Mouse (Mus musculus) liver, embryonic 11.5 days (tissue): ENCODE data around the gene Smim1. TPM values are rescaled to one million over a fixed set of nuclear protein-coding genes. Genes with fewer than 3 reads are reported as not detected.

Experiments
- ATAC-seq: fragments of 200-750 bp; cut with Nextera tagmentation; replicated peaks from 2 replicates; pipeline ENCODE4 v1.8.0; 2017; ENCODE audit warnings: moderate number of reproducible peaks, mild to moderate bottlenecking, moderate TSS enrichment, moderate library complexity; ENCODE audit not compliant: low FRiP score
- DNase-seq: peaks from one replicate; pipeline ENCODE4 v3.0.0-alpha.2; 2017; ENCODE audit warnings: low spot score
- H3K27ac ChIP-seq: fragments of 300-500 bp; sonication (generic); 2 replicates; pipeline ENCODE4 v1.5.1; 2014; ENCODE audit warnings: mild to moderate bottlenecking, low read depth, low read length, control low read depth
- H3K27me3 ChIP-seq: fragments of 300-500 bp; sonication (generic); replicated peaks from 2 replicates; pipeline ENCODE4 v1.6.1; 2014; ENCODE audit warnings: low read length, mixed read lengths; ENCODE audit not compliant: control insufficient read depth, insufficient read depth
- H3K36me3 ChIP-seq: fragments of 300-500 bp; sonication (generic); 2 replicates; pipeline ENCODE4 v1.6.1; 2014; ENCODE audit warnings: mild to moderate bottlenecking, low read length, moderate library complexity, mixed read lengths; ENCODE audit not compliant: control insufficient read depth, insufficient read depth
- H3K4me1 ChIP-seq: fragments of 300-500 bp; sonication (generic); replicated peaks from 2 replicates; pipeline ENCODE4 v1.6.1; 2014; ENCODE audit warnings: low read length, mixed read lengths; ENCODE audit not compliant: control insufficient read depth, insufficient read depth
- H3K4me2 ChIP-seq: fragments of 300-500 bp; sonication (generic); 2 replicates; pipeline ENCODE4 v1.6.1; 2014; ENCODE audit warnings: mild to moderate bottlenecking, control low read depth, moderate library complexity
- H3K4me3 ChIP-seq: fragments of 300-500 bp; sonication (generic); 2 replicates; pipeline ENCODE4 v1.5.1; 2014; ENCODE audit warnings: low read depth, low read length, control low read depth
- H3K9ac ChIP-seq: fragments of 300-500 bp; sonication (generic); 2 replicates; pipeline ENCODE4 v1.6.1; 2014; ENCODE audit warnings: low read depth, low read length, control low read depth
- H3K9me3 ChIP-seq: fragments of 300-500 bp; sonication (generic); 2 replicates; pipeline ENCODE4 v1.6.1; 2016; ENCODE audit warnings: low read length, inconsistent platforms, mixed read lengths; ENCODE audit not compliant: control insufficient read depth
- WGBS: fragments of 180-500 bp; shearing (Covaris S2); extraction: QIAGEN DNeasy Blood & Tissue Kit; methylation state at CpG from one replicate; pipeline ENCODE4 v1.1.7; 2014; 5-methylcytosine and 5-hydroxymethylcytosine counted together
- polyA plus RNA-seq: library from polyadenylated mRNA; unstranded; fragments of >200 nt; fragmentation: Nextera tagmentation; extraction: Ambion mirVana; gene quantifications from 2 replicates; pipeline ENCODE4 v1.2.1, GENCODE M21; 2014

Smim1 gene
- polyA plus RNA-seq, 1 experiment from 2014 or later: 426 TPM

- Histone ChIP-seq H3K36me3 (peaks cover 24% of the 10 kb centered on the region), H3K4me2 (peak overlapping the region; percentile 88), H3K27ac (peak overlapping the region; percentile 94), H3K4me3 (peak overlapping the region; percentile 81), H3K4me1 (peaks cover 49% of the 10 kb centered on the region), H3K27me3 (no peaks in the 10 kb centered on the region), H3K9me3 (no peaks in the 10 kb centered on the region), H3K9ac (peak overlapping the region; percentile 92)
- ATAC-seq: no peak
- DNase-seq: no peak
- WGBS: 13% methylated on average over 17 of the region's 17 CpGs
Observed at GRCm38 (mm10) chr4:154024729-154025521, 1.1 kb downstream of the Smim1 start.

- Histone ChIP-seq H3K27ac (peak overlapping the region; percentile 94), H3K27me3 (no peaks in the 10 kb centered on the region), H3K9ac (peak overlapping the region; percentile 92), H3K4me1 (peaks cover 49% of the 10 kb centered on the region), H3K4me2 (peak overlapping the region; percentile 88), H3K36me3 (peaks cover 33% of the 10 kb centered on the region), H3K4me3 (peak overlapping the region; percentile 81), H3K9me3 (no peaks in the 10 kb centered on the region)
- ATAC-seq (peak; percentile 86), DNase-seq (peak; percentile 80)
- WGBS: 3% methylated on average over 8 of the region's 8 CpGs
Observed at GRCm38 (mm10) chr4:154023754-154024601, 2.1 kb downstream of the Smim1 start.

- ATAC-seq: no peak
- Histone ChIP-seq H3K36me3 (peaks cover 43% of the 10 kb centered on the region), H3K9ac (peak overlapping the region; percentile 92)
Observed at GRCm38 (mm10) chr4:154022844-154023243, 3.2 kb downstream of the Smim1 start.

GRCm38 (mm10) chr4:154022407-154022806, 3.6 kb downstream of the Smim1 start:
- Histone ChIP-seq H3K36me3 (peaks cover 43% of the 10 kb centered on the region), H3K4me1 (peaks cover 45% of the 10 kb centered on the region), H3K4me2 (peak overlapping the region; percentile 88), H3K4me3 (peak overlapping the region; percentile 81), H3K9ac (peak overlapping the region; percentile 92), H3K9me3 (no peaks in the 10 kb centered on the region), H3K27me3 (no peaks in the 10 kb centered on the region), H3K27ac (peak overlapping the region; percentile 94)
- 74% methylated on average over 4 of the region's 4 CpGs for WGBS
- ATAC-seq (no peak), DNase-seq (no peak)

More at GRCm38 (mm10) chr4:154022844-154023243, 3.2 kb downstream of the Smim1 start:
- WGBS: 53% methylated on average over 4 of the region's 4 CpGs
- Histone ChIP-seq H3K4me1 (peaks cover 49% of the 10 kb centered on the region), H3K27me3 (no peaks in the 10 kb centered on the region), H3K27ac (peak overlapping the region; percentile 94), H3K4me2 (peak overlapping the region; percentile 88), H3K9me3 (no peaks in the 10 kb centered on the region), H3K4me3 (peak overlapping the region; percentile 81)
- no peak for DNase-seq

GRCm38 (mm10) chr4:154021432-154021831, 4.6 kb downstream of the Smim1 start:
- Histone ChIP-seq H3K36me3 (peaks cover 52% of the 10 kb centered on the region), H3K27me3 (no peaks in the 10 kb centered on the region), H3K4me3 (no peak overlapping the region), H3K4me1 (peaks cover 35% of the 10 kb centered on the region), H3K27ac (peak overlapping the region; percentile 94), H3K9ac (no peak overlapping the region), H3K4me2 (no peak overlapping the region), H3K9me3 (no peaks in the 10 kb centered on the region)
- DNase-seq (no peak), ATAC-seq (no peak)
- 72% methylated on average over 9 of the region's 9 CpGs for WGBS

GRCm38 (mm10) chr4:154019571-154019970, 6.5 kb downstream of the Smim1 start:
- H3K36me3 ChIP-seq: peaks cover 66% of the 10 kb centered on the region
- H3K4me2 ChIP-seq: no peak overlapping the region
- no peak overlapping the region for H3K4me3 ChIP-seq
- WGBS: 72% methylated on average over 7 of the region's 7 CpGs
- 0 out of 2 replicates have a peak overlapping the region, but pooled peaks have one; percentile 29 for H3K27ac ChIP-seq
- DNase-seq: no peak
- H3K9me3 ChIP-seq: no peaks in the 10 kb centered on the region
- ATAC-seq: no peak
- H3K27me3 ChIP-seq: no peaks in the 10 kb centered on the region
- H3K4me1 ChIP-seq: peaks cover 27% of the 10 kb centered on the region
- H3K9ac ChIP-seq: no peak overlapping the region

- H3K4me2 ChIP-seq: no peak overlapping the region
- H3K27ac ChIP-seq: no peak overlapping the region
- DNase-seq (no peak), ATAC-seq (no peak)
- H3K9me3 ChIP-seq: no peaks in the 10 kb centered on the region
- no peaks in the 10 kb centered on the region for H3K27me3 ChIP-seq
- WGBS: 92% methylated on average over 11 of the region's 11 CpGs
- H3K4me3 ChIP-seq: no peak overlapping the region
- H3K36me3 ChIP-seq: peaks cover 48% of the 10 kb centered on the region
- H3K9ac ChIP-seq: no peak overlapping the region
- peaks cover 17% of the 10 kb centered on the region for H3K4me1 ChIP-seq
Observed at GRCm38 (mm10) chr4:154015476-154015875, 10.6 kb downstream of the Smim1 start.

- peak overlapping the region; percentile 98 for H3K4me2 ChIP-seq
- H3K36me3 ChIP-seq: peaks cover 27% of the 10 kb centered on the region
- H3K27ac ChIP-seq: peak overlapping the region; percentile 64
- peak; percentile 46 for DNase-seq
- no peaks in the 10 kb centered on the region for H3K9me3 ChIP-seq
- H3K27me3 ChIP-seq: no peaks in the 10 kb centered on the region
- H3K4me1 ChIP-seq: peaks cover 17% of the 10 kb centered on the region
- ATAC-seq: 0 out of 2 replicates have a peak, but pooled peaks have one; percentile 2
- peak overlapping the region; percentile 100 for H3K4me3 ChIP-seq
- WGBS: 2% methylated on average over 55 of the region's 55 CpGs
- peak overlapping the region; percentile 95 for H3K9ac ChIP-seq
Observed at GRCm38 (mm10) chr4:154012132-154012882, 13.7 kb downstream of the Smim1 start.
